Mouse (Mus musculus) olfactory bulb, adult 2 months (tissue): ENCODE measurements at regions not wholly inside any gene's neighbourhood (a gene's known extent, or its start where the extent isn't known, plus 50 kb on each side); places are given as distances from the start of the nearest gene placed in this dataset.

Source experiments
- H3K27ac ChIP-seq: fragments of 200-500 bp; 2 replicates; pipeline ENCODE4 v1.5.1; 2012; ENCODE audit warnings: low read depth, low read length; ENCODE audit not compliant: insufficient read depth
- H3K4me1 ChIP-seq: fragments of 200-500 bp; 2 replicates; pipeline ENCODE4 v1.6.1; 2012; ENCODE audit warnings: low read length; ENCODE audit not compliant: control insufficient read depth, insufficient read depth
- H3K4me3 ChIP-seq: fragments of 200-500 bp; 2 replicates; pipeline ENCODE4 v1.5.1; 2012; ENCODE audit warnings: mild to moderate bottlenecking, low read depth, low read length, moderate library complexity; ENCODE audit not compliant: insufficient read depth
- CTCF ChIP-seq: fragments of 200-500 bp; IDR thresholded peaks from 2 replicates; pipeline ENCODE4 v1.5.1; 2012; ENCODE audit warnings: low read depth, mild to moderate bottlenecking, low read length, moderate library complexity; ENCODE audit not compliant: insufficient read depth
- POLR2A ChIP-seq: fragments of 200-500 bp; IDR thresholded peaks from 2 replicates; pipeline ENCODE4 v1.6.1; 2012; ENCODE audit warnings: mild to moderate bottlenecking, low read depth, low read length, moderate library complexity; ENCODE audit not compliant: insufficient read depth
- whole genome bisulfite sequencing: fragments of 180-500 bp; shearing (Covaris S2); methylation state at CpG from one replicate; pipeline ENCODE4 v1.1.7; 2018; 5-methylcytosine and 5-hydroxymethylcytosine counted together

- 86% methylated on average over 1 of the region's 1 CpGs for WGBS
- no peak for TF ChIP-seq CTCF
- no peak for TF ChIP-seq POLR2A
- Histone ChIP-seq H3K27ac (no peak overlapping the region), H3K4me3 (no peak overlapping the region), H3K4me1 (no peaks in the 10 kb centered on the region)
Observed at GRCm38 (mm10) chr6:110120406-110120805, 525.0 kb upstream of the Grm7 start.

GRCm38 (mm10) chr6:110132271-110132670 lies 513.1 kb upstream of the Grm7 start:
- H3K27ac ChIP-seq: no peak overlapping the region
- WGBS: 80% methylated on average over 3 of the region's 3 CpGs
- H3K4me3 ChIP-seq: no peak overlapping the region
- H3K4me1 ChIP-seq: no peaks in the 10 kb centered on the region
- TF ChIP-seq CTCF: no peak
- TF ChIP-seq POLR2A: no peak

GRCm38 (mm10) chr6:110133587-110133986 lies 511.8 kb upstream of the Grm7 start:
- H3K27ac ChIP-seq: no peak overlapping the region
- TF ChIP-seq POLR2A: no peak
- no peak for TF ChIP-seq CTCF
- H3K4me1 ChIP-seq: no peaks in the 10 kb centered on the region
- 57% methylated on average over 1 of the region's 1 CpGs for WGBS
- no peak overlapping the region for H3K4me3 ChIP-seq

- WGBS: 12% methylated on average over 7 of the region's 7 CpGs
- Histone ChIP-seq H3K4me1 (no peaks in the 10 kb centered on the region), H3K27ac (peak overlapping the region; percentile 69; the same call in 1 of the 2 replicates), H3K4me3 (no peak overlapping the region)
- TF ChIP-seq CTCF (no peak), POLR2A (no peak)
Observed at GRCm38 (mm10) chr6:110137043-110137650, 508.2 kb upstream of the Grm7 start.

- WGBS: 72% methylated on average over 2 of the region's 2 CpGs
- Histone ChIP-seq H3K27ac (no peak overlapping the region), H3K4me3 (no peak overlapping the region), H3K4me1 (no peaks in the 10 kb centered on the region)
- TF ChIP-seq POLR2A: no peak
- no peak for TF ChIP-seq CTCF
Observed at GRCm38 (mm10) chr6:110139396-110139795, 506.0 kb upstream of the Grm7 start.

- whole genome bisulfite sequencing: 83% methylated on average over 2 of the region's 2 CpGs
- H3K4me1 ChIP-seq: no peaks in the 10 kb centered on the region
- no peak overlapping the region for H3K27ac ChIP-seq
- TF ChIP-seq CTCF (no peak), POLR2A (no peak)
- no peak overlapping the region for H3K4me3 ChIP-seq
Observed at GRCm38 (mm10) chr6:110168539-110168938, 476.8 kb upstream of the Grm7 start.

GRCm38 (mm10) chr6:110205973-110206372 lies 439.4 kb upstream of the Grm7 start:
- H3K4me3 ChIP-seq: no peak overlapping the region
- 61% methylated on average over 2 of the region's 2 CpGs for WGBS
- no peak for TF ChIP-seq POLR2A
- H3K27ac ChIP-seq: no peak overlapping the region
- no peaks in the 10 kb centered on the region for H3K4me1 ChIP-seq

- no peak overlapping the region for H3K27ac ChIP-seq
- 84% methylated on average over 1 of the region's 1 CpGs for WGBS
- H3K4me1 ChIP-seq: no peaks in the 10 kb centered on the region
- no peak overlapping the region for H3K4me3 ChIP-seq
- TF ChIP-seq POLR2A (no peak), CTCF (no peak)
Observed at GRCm38 (mm10) chr6:110208822-110209221, 436.6 kb upstream of the Grm7 start.

GRCm38 (mm10) chr6:110247490-110247889 lies 397.9 kb upstream of the Grm7 start:
- Histone ChIP-seq H3K4me3 (no peak overlapping the region), H3K4me1 (no peaks in the 10 kb centered on the region), H3K27ac (no peak overlapping the region)
- TF ChIP-seq CTCF (no peak), POLR2A (no peak)
- WGBS: 40% methylated on average over 1 of the region's 1 CpGs

- no peak overlapping the region for H3K27ac ChIP-seq
- TF ChIP-seq POLR2A (no peak), CTCF (no peak)
- H3K4me1 ChIP-seq: no peaks in the 10 kb centered on the region
- H3K4me3 ChIP-seq: no peak overlapping the region
- WGBS: 78% methylated on average over 2 of the region's 2 CpGs
Observed at GRCm38 (mm10) chr6:110296549-110296948, 348.8 kb upstream of the Grm7 start.
